Mouse (Mus musculus): ENCODE measurements around the gene Lonp1.

The Lonp1 gene

DNA sequence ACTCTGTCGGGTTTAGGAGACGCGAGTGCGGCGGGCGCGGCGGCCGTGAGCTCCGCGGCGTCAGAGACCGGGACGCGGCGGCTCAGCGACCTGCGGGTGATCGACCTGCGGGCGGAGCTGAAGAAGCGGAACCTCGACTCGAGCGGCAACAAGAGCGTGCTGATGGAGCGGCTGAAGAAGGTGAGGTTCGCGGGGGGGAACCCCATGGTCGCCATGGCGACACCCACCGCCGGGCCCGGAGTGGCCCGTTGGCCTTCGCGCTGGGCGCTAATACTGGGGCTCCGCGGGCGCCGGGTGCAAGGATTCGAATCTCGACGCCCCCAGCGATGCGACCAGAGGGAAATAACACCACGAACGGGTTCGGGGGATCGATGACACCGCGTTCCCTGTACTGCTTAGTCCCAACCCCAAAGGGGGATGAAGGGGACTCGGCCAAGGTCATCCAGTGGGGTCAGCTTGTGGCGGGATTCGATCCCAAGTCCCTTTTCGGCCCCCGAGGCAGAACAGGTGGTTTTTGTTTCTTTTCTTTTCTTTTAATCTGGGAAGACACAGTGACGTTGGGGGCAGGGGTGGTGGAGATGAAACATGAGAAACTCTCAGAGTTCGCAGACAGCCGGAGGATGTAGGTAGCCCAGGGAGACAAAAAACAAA, 41.4 kb downstream of the Lonp1 start:
- peak in 1 of 2 experiments; percentile 54 for DNase-seq

DNA sequence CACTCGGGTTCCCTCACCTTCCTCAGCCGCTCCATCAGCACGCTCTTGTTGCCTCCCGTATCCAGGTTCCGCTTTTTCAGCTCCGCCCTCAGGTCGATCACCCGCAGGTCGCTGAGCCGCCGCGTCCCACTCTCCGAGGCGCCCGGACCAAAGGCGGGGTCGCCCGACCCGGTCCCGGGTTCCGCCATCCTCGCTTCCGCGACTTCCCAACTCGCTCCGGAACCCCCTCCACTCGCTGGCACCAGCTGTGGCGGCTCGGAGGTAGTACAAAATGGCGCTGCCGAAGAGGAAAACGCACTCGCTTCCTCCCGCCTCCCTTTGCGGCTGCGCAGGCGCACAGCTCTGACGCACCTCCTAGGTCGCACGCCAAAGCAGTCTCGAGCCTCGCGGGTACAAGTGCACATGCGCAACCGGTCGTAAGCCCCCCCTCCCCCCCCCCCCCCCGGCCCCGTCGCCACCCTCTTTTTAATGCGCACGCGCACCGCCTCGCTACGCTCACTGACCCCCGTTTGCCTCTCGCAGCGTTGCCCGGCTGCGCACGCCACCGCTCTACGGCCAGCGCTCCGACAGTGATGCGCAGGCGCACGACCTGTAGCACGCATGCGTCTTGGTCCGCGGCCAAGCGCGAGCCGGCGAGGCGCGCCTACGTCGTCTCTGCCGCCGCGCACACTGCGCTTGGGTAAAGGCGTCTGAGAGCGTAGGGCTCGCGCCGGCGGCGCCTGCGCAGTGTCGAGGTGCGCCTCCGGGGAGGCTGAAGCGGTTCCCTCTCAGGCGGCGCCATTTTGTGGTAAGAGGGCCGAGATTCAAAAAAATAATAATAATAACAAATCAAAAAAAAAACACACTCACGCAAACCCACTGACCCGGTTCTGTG, 42.2 kb downstream of the Lonp1 start, which contains the start of the genes Safb2 and Safb:
TSS of gene Safb2 (minus strand) at position 329 of the 874 bp plus-strand sequence.
TSS of gene Safb (plus strand) at position 569 of the 874 bp plus-strand sequence.
- DNase-seq, result peak; percentile 99

DNA sequence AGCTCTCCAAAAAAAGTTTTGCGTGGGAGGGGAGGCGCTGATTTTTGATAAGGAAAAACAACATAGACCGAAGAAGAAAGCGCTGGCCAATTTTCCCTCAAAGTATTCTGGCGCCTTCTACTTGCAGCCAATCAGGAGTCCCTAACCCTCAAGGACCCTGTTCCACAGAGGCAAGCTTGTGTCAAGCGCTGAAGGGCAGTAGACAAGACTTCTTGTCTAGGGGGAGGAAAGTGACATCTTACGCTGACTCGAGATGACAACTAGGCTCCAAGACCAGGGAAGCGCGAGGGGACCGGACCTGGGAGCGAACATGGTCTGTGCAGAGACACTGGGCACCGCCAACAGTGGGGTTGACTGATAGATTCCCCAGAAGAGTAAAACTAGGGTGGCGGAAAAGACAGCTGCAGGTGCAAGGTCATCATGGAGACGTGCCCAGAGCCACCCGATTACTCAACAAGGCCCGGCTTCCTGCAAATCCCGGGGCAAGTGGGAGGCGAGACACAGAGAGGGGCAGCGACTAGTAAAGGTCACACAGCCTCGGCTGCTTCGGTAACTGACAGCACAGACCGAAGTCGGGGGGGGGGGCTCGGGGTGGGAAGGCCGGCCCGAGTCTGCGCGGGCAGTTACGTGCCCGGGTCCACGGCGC, 43.0 kb downstream of the Lonp1 start:
- no peak for DNase-seq

- no peak for DNase-seq
Measured at GRCm38 (mm10) chr17:56583071-56583470, 43.6 kb downstream of the Lonp1 start.

- DNase-seq, result no peak
Measured at GRCm38 (mm10) chr17:56572939-56573338, 53.7 kb downstream of the Lonp1 start.

DNA sequence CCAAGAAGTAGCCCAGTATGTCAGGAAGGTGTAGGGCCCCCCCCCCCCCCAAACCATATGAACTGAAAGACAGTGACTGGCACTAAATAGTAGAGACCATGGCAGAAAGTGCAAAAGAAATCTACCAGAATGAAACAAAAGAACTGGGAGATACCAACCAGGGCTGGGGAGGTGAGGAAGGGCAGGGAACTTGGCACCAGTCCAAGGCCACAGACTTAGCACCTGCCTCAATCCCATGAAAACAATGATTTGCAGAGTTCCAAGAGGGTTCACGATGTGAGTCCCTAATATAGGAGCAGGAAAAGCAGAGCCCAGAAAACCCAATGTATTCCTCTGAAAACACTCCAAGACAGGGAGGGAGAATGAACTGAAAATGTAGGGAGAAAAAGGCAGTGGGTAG, 54.5 kb downstream of the Lonp1 start:
- no peak for DNase-seq

DNA sequence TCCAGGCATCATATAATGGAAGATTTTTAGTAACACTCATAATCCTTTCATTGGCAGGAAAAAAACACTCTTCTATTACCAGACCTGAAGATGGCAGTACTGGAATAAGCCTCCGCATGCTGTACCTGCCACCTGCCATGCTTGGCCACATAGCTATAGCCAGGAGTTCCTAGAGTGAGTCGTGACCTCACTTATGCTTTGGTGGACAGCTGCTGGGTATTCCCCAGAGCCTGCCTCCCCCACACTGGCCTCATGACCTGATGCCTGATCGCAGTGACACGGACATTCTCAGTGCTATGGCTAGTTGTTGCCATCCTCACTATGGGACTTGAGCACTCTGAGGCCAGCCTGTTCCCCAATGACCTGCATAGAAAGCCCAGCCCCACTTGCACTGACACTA, 56.4 kb downstream of the Lonp1 start:
- DNase-seq, result no peak

GRCm38 (mm10) chr17:56567370-56567769, 59.3 kb downstream of the Lonp1 start:
- DNase-seq, result no peak

DNA sequence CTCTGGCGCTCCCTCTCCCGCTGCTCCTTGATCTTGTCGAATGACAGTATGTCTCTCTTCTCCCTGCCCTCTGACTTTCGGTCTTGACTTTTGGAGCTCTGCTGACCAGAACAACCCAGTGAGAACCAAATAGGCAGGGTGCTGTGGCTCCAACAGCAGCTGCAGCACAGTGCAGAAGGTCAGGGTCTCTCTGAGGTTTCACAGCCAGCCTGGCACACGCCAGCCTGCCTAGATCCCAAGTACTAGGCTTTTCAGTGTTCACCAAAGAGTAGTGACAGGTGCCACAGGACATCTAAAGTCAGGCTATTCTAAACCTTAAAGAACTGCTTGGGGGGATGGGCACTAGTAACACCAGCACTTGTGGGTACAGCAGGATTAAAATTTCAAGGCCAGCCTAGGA, 59.8 kb downstream of the Lonp1 start:
- DNase-seq, result no peak

DNA sequence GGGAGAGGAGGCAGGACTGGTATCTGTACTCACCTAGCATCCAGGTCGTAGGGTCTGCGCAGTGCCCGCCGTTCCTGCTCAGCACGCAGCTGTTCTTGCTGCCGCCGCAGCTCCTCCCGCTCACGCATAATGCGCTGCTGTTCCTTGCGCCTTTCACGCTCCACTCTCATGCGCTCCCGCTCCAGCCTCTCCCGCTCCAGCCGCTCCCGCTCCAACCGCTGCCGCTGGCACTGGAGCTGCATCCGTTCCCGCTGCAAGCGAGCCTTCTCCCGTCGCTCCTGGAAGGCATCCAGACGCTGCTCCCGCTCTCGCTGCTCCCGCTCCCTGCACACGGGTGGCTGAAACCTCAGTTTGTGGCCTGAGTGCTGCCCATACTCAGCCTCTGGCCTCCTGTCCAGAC, 60.4 kb downstream of the Lonp1 start:
- DNase-seq, result no peak

Data from thymus, adult 18-20 months (tissue).